ENCODE assay signal across 20 mouse cellular contexts in genomic region chr16:34388871-34389270, GRCm38 (mm10).
DNase-seq lines count a peak whose midpoint lies in the region; ATAC-seq lines count a peak whose summit lies in the region.
"Had no signal": no experiment of that assay in that cellular context is flagged by ENCODE, and none has a peak within 500 bp of the region (broad histone marks: within the 10 kb centered on the region; RNA-seq: fewer than 3 reads in every experiment).

No protein-coding gene starts in this region.

- no peak overlapping the region for H3K9ac ChIP-seq in liver, embryonic 12.5 days
- H3K9ac ChIP-seq: forebrain, embryonic 15.5 days; limb, embryonic 15.5 days; midbrain, embryonic 13.5 days; stomach, embryonic 15.5 days had no signal

- no peaks in the 10 kb centered on the region for H3K36me3 ChIP-seq in liver, embryonic 12.5 days
- H3K36me3 ChIP-seq: forebrain, embryonic 15.5 days; limb, embryonic 15.5 days; stomach, embryonic 15.5 days had no signal

- no peak for ATAC-seq in liver, embryonic 12.5 days

- 74% methylated on average over 6 of the region's 6 CpGs for WGBS in liver, embryonic 12.5 days (ENCODE audit: insufficient replicate concordance)

- no peaks in the 10 kb centered on the region for H3K9me3 ChIP-seq in liver, embryonic 12.5 days (replicated peaks)
- H3K9me3 ChIP-seq: forebrain, embryonic 15.5 days; limb, embryonic 15.5 days; midbrain, embryonic 13.5 days; stomach, embryonic 15.5 days had no signal

- H3K4me3 ChIP-seq in liver, embryonic 12.5 days: no peak overlapping the region
- H3K4me3 ChIP-seq: forebrain, embryonic 15.5 days; limb, embryonic 15.5 days; midbrain, embryonic 13.5 days; stomach, embryonic 15.5 days had no signal

- H3K4me2 ChIP-seq in liver, embryonic 12.5 days: no peak overlapping the region
- H3K4me2 ChIP-seq: forebrain, embryonic 15.5 days; heart, embryonic 11.5 days; limb, embryonic 15.5 days; midbrain, embryonic 13.5 days; stomach, embryonic 15.5 days had no signal

- H3K27ac ChIP-seq in liver, embryonic 12.5 days: no peak overlapping the region
- H3K27ac ChIP-seq: forebrain, embryonic 15.5 days; limb, embryonic 15.5 days; macrophage; stomach, embryonic 15.5 days had no signal

- no peaks in the 10 kb centered on the region for H3K27me3 ChIP-seq in liver, embryonic 12.5 days (replicated peaks)
- H3K27me3 ChIP-seq: forebrain, embryonic 15.5 days; limb, embryonic 15.5 days; midbrain, embryonic 13.5 days; stomach, embryonic 15.5 days had no signal

- no peaks in the 10 kb centered on the region for H3K4me1 ChIP-seq in liver, embryonic 12.5 days
- H3K4me1 ChIP-seq: limb, embryonic 15.5 days; stomach, embryonic 15.5 days had no signal

- DNase-seq in right cerebral cortex, adult 18-20 months: peak; percentile 84
- DNase-seq in right cerebral cortex, postnatal 4 days: no peak
- DNase-seq in cerebellum, postnatal 25 days: peak; percentile 53 to 66
- DNase-seq in layer of hippocampus, postnatal 36 days: peak; percentile 56 to 63
- DNase-seq in right cerebral cortex, postnatal 36 days (ENCODE audit: low spot score in 2 of 2): peak; percentile 61 to 83
- DNase-seq in kidney, postnatal 25 days: no peak
- DNase-seq in adrenal gland, adult (ENCODE audit: inconsistent age in 2 of 2, low spot score in 1 of 2): no peak
- DNase-seq: adrenal gland, postnatal 10 days; gastrocnemius, postnatal 36 days; kidney, adult 8-10 months; lung, adult 18-20 months; spleen, adult 18-20 months; thymus, postnatal 36 days had no signal

Comparison
In these comparisons a context has a peak if more than half of its experiments do, and no peak if none do; other contexts are left out.
1. DNase-seq: peak in right cerebral cortex, adult 18-20 months (single experiment), cerebellum, postnatal 25 days (2 of 2), layer of hippocampus, postnatal 36 days (2 of 2) and right cerebral cortex, postnatal 36 days (2 of 2); none in right cerebral cortex, postnatal 4 days (single experiment), kidney, postnatal 25 days (0 of 2) and adrenal gland, adult (0 of 2).